Mouse (Mus musculus) lung, postnatal 4 days (tissue): Measurements from ENCODE around the gene Pipox.

ENCODE experiments used
- DNase-seq, 2 experiments: peaks; one replicate each; pipeline ENCODE4 v3.0.0; 2021

The Pipox gene

DNA sequence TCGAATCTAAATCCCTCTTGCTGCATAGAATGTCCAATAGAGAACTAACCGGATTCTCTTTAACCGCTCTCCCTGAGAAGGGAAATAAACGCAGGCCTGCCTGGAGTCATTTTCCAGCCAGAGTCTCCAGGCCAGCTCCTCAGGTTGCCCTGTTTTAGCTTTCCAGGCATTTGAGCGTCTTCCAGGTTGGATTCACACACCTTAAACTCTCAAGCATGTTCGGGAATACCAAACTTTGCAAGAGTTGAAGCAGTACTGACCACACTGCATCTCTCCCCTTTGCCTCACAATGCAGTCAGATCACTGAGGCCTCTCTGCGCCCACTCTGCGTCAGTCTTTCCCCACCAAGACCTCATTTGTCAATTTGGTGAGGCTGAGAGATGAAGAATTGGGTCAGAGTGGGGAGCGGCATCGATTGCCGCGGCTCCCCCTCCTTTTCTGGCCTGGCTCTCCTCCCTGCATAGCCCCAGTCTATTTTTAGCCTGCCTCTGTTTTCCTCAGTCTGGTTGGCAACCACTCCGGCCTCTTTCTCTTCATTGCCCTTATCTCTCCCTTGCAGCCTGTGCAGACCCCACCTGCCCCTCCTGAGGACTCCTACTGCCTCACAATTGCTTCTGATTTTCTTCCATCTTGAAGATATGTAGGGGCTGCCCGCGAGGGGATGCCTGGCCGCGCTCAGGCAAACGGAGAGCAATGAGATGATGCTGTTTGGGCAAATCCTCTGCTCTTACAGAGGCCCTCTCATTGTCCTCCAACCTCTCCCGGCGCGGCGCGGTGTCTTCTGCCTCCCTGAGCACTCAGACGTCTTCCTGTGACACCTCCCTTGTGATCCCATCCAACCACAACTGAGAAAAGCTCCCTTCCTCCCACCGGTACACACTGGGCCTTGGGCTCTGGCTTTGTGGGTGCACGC, 17.8 kb downstream of the Pipox start:
- DNase-seq, result no peak

- DNase-seq, result no peak
Measured at GRCm38 (mm10) chr11:77875269-77875668, 18.6 kb downstream of the Pipox start.

DNA sequence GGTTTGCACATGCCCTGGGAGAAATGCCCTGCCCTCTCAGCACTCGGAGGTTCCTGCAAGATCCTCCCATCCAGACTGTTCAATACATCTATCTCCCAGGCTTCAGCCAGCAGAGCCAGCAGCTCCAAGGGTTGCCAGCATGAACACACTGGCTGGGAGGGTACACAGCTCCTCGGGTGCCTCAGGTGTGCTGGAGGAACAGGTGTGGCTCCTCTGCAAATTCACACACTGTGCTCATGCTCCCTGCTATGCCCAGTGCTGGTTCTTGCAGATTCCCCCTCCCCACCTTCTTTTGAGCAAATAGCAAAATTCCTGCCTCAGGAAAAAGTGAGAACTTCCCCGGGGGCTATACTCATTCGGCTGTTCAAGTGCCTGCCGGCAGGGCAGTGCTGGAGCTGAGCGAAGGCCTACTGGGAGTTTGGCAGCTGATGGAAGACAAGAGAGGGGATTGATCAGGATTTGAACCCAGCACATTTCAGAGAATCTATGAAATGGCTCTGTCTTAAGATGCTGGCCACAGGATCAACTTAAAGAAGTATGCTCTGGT, 19.1 kb downstream of the Pipox start:
- no peak for DNase-seq

DNA sequence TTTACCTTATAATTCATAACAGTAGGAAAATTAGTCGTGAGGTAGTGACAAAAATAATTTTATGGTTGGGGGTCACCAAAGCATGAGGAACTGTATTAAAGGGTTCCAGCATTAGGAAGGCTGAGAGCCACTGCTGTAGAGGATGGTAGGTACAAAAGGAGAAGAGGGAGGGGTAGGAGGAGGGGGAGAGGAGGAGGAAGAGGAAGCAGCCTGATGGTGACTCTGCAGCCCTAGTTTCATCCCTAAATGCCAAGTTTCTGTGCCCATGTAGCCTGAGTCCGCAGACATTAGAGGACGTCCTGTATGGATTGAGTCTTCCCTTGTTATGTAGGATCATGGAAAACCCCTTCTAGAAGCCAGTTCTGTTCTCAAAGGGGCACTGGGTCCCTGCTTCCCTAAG, 20.8 kb downstream of the Pipox start:
- DNase-seq, result no peak

DNA sequence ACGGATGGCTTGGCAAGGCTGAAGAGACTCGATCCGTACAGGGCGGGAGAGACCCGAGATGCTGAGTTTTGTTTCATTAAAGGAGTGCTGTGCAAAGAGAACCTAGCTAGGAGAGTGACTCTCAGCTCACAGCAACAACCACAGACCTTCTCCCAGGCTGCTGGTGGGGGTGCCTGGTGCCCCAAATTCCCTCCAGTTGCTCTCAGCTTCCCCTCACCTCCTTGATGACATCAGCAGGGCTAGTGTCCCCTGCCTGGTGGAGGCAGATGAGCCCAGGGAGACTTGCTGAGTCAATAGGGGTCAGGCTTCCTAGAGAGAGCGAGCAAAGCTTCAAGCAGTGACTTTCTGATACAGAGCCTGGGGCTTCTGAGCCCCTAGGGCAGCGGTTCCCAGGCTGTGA, 21.2 kb downstream of the Pipox start:
- DNase-seq, result no peak

DNA sequence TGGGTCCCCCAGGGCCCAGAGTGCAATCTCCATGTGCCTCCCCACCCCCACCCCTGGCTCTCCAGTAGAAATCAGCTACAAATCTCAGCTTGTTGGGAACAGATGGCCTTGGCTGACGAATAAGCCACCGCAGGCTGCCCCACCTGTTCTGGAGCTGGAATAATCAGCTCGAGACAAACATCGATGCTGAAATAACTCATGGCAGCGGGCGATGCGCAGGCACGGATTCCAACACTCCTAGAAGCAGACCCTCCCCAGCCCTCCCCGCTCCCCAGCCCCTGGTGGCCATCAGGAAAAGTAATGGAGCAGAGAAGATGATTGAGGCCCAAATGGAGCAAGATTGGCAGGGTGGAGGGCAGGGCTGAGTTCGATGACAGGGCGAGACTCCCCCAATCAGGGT, 21.7 kb downstream of the Pipox start:
- DNase-seq, result no peak

GRCm38 (mm10) chr11:77871436-77871835, 22.5 kb downstream of the Pipox start:
- no peak for DNase-seq

DNA sequence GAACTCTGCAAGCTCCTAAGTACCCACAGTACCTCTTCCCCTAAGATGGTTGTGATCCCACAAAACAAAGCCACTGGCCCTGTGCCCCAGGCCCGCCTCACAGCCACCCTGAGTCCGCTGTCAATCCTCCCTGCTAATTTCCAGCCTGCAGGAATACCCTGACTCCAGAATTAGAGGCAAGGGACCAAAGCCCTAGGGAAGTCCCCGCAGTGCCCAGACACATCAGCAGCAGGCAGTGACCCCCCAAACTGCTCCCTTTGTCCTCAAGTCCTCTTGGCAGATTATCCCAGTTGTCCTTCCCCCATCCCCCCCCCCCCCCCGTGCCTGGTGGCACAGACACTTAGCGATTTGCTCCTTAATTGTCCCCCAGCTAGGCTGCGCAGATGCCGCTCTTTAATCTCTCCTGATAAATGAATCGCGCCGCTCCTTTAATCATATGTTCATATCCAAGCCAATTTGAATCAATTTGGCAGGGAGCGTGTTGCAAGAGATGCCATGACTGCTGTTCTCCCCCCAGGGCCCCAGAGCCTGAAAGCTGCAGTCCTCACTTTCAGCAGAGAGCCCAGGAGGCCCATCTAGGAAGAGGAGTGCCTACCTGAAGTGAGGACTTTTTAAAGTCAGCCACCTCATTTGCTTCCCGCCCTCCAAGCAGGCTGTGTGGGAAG, 26.3 kb downstream of the Pipox start:
- no peak for DNase-seq

DNA sequence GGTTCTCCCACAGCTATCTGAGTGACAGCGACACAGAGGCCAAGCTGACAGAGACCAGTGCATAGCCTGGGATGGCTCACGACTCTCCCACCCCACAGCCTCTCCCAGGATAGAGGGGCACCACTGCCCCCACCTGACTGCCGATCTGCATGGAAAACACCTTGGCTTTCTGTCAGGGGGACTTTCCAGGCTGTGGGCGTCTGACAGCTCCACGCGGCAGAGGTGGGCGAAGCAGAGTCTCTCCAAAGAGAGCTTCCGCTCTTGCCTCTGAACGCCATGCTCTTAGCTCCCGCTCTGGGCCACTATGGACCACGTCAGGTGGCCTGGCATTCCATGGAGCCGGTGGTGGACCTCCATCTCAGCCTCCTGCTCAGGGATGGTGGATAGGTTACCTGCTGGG, 29.1 kb downstream of the Pipox start:
- no peak for DNase-seq

GRCm38 (mm10) chr11:77862887-77863286, 31.0 kb downstream of the Pipox start:
- DNase-seq, result no peak

GRCm38 (mm10) chr11:77860947-77861346, 32.9 kb downstream of the Pipox start:
- DNase-seq, result no peak

GRCm38 (mm10) chr11:77858589-77858988, 35.3 kb downstream of the Pipox start:
- DNase-seq, result no peak

GRCm38 (mm10) chr11:77857089-77857488, 36.8 kb downstream of the Pipox start:
- DNase-seq, result no peak

DNA sequence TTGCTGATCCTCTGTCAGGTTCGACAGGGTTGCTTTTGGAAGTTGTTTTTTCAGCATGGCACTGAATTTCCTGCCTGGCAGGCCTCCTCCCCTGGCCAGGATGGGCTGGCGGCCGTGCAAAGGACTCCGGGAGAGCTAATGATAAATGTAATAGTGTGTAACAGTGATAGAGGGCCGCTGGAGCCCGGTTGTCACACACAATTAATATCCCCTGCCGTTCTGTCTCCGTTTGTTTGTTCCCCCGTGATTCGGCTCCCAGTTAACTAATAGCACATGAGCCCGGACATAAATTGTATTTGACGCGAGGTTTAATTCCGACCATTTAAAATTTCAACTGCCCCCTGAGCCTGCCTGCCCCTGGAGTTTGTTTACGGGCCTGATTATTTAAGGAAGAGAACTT, 38.5 kb downstream of the Pipox start:
- no peak for DNase-seq

- no peak for DNase-seq
Measured at GRCm38 (mm10) chr11:77854641-77855040, 39.3 kb downstream of the Pipox start.

GRCm38 (mm10) chr11:77852941-77853668, 40.8 kb downstream of the Pipox start:
- DNase-seq, result peak in 1 of 2 experiments; percentile 44

GRCm38 (mm10) chr11:77852195-77852594, 41.7 kb downstream of the Pipox start:
- DNase-seq, result no peak

DNA sequence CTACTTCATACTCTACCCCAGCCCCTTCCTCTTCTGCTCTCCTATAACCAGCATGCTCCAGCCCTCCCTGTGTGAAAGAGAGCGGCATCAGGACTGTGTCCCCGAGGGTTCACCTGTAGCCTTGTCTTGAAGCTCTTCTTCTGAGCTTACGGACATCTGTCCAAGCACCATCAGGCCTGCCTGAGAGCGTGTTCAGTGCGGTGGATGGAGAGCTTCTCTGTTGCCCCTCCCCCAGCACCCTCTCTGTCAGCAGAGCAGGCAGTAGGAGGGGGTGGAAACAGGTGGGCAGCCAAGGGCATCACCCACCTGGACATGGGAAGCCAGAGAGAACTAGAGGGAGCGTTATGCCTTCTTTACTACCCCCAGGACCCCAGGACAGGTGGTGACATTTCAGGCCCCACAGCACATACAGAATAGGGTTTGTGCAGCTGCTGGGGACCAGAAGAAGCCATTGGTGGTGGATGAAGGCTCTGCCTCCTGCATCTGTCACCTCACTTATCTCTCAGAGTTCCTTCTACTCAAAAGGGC, 42.3 kb downstream of the Pipox start:
- DNase-seq, result no peak

DNA sequence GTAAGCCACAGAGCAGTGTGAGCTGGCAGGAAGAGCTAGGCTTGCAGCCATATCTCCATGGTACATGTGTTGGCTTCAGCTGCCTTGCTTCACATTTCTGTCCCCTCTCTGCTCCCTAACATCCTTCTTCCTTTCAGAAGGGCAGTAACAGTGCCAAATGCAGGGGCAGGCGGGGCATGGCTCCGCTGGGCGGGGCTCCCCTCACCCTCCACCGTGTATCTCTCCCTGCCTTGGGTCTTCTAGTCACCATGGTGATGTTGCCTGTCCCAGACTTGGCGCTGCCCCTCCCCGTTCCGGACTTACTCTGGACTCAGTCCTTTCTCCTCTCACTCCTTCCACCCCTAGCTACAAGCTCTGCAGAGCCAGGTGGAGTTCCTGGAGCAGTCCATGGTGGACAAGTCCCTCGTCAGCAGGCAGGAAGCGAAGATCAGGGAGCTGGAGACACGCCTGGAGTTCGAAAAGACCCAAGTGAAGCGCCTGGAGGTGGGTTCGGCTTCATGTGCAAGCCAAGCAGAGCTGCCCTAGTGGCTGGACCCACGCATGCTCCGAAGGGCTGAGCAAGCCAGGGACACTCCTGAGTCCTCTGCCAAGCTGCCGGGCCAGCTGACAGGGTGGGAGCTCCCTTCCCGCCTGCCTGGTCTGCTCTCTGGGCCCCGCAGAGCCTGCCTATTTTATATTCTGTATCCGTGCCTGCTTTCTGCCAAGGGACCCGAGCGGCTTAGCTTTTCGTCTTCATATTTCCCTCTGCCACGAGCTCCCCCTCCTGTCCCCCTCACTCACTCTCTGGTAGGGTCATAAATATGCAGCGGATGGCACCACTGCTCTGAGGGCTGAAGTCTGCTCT, 43.3 kb downstream of the Pipox start:
- peak in 1 of 2 experiments; percentile 52 for DNase-seq

DNA sequence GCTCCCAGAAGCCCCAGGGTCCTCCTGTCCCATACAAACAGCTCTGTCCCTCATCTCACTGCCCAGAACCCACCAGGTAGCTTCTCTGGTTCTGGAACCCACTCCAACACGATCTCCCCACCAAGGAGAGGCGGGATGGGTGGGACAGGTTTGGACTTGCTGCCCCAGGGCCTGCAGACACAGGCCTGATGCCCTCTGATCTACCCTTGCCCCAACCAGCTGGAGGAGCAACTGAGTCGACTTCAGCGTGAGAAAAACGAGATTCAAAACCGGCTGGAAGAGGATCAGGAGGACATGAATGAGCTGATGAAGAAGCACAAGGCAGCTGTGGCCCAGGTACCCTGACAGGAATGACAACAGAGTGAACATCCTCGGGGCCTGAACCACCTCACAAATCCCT, 44.7 kb downstream of the Pipox start:
- DNase-seq, result no peak

DNA sequence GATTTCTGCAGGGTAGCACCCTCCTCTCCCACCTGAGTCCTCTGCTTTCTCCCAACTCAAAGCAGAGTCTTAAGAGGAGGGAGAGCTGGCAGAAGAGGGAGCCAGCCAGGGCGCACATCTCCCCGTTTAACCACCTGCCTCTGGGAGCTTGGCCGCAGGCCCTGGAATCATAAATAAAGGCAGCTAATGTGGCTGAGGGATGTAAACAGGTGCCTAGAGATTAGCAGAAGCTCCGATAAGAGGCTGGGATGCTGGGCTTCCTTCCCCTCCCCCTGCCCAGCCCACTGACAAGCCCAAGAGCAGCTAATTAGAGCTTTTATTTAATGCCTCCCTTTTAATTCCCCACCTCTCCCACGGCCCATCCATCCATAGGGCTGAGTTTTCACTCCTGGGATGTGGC, 45.8 kb downstream of the Pipox start:
- DNase-seq, result no peak

DNA sequence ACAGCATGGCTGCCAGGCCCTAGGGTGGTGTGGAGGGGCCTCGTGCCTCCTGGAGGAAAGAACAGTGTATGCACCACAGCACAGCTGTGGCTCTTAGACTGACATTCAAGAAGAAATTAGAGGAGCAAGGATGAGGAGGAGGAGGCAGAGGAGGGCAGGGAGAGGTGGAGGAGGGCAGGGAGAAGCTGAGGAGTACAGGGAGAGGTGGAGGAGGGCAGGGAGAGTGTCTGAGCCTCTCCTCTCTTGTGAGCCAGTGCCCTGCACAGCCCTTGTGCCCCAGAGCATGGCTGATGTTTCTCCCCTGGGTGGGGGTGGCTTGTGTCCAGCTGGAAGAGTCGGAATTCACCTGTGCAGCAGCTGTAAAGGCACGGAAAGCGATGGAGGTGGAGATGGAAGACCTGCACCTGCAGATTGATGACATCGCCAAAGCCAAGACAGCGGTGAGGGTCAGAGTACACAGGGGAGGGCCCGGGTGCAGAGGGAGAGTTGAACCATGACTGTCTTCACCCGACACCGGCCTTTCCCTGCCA, 46.2 kb downstream of the Pipox start:
- no peak for DNase-seq
